Mouse (Mus musculus): ENCODE data around the gene Pax5.

- TF ChIP-seq MAX (IDR thresholded peaks at IDR 0.05) (no peak), CTCF (IDR thresholded peaks at IDR 0.05; ENCODE audit: control insufficient read depth, insufficient read depth, insufficient read length) (no peak), USF1 (IDR thresholded peaks at IDR 0.05; ENCODE audit: low read depth) (no peak), MYOD1 (IDR thresholded peaks at IDR 0.05; ENCODE audit: control insufficient read depth, insufficient read length, low read depth) (no peak)
These were observed 202.4 kb downstream of the Pax5 start for GRCm38 (mm10) chr4:44507861-44508260.
